Mouse (Mus musculus) liver, embryonic 14.5 days (tissue): ENCODE results near the gene Herpud1.

Experiments used
- CTCF ChIP-seq: IDR thresholded peaks from 2 replicates; pipeline ENCODE4 v1.5.1; 2016; ENCODE audit warnings: antibody characterized with exemption, low read depth, control low read depth
- EP300 ChIP-seq: IDR thresholded peaks from 2 replicates; pipeline ENCODE4 v1.6.1; 2016; ENCODE audit warnings: antibody characterized with exemption, low read depth

DNA sequence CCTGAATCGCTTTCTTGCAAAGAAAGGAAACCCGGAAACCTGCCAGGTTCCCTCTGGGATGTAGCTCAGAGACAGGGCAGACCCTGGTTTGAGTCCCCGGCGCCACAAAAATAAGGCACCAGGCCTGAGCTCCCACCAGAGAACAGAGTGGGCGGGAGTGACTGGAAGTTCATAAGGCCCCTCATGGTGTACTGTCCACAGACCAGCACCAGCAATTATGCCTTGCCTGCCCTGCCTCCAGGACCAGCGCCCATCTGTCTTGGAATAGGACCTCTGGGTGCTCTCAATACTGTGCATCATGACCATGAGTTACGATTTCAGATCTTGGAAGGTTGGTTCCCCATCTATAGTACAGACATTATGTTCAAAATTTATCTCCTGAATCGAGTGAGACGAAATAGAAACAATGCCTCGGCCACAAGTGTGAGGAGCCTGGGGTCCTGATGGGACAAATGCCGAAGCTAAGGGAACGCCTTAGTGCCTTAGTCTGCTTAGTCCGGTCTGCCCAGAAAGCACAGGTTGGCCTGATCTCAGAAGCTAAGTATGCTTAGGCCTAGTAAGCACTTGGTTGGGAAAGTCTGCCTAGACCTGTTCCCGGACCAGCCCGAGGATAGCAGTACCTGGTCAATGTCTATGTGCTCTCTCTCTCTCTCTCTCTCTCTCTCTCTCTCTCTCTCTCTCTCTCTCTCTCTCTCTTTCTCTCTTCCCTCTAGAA, 49.3 kb downstream of the Herpud1 start:
- no peak for TF ChIP-seq EP300
- no peak for TF ChIP-seq CTCF
